10 mouse cellular contexts compared by ENCODE assay signal in the genomic region with DNA sequence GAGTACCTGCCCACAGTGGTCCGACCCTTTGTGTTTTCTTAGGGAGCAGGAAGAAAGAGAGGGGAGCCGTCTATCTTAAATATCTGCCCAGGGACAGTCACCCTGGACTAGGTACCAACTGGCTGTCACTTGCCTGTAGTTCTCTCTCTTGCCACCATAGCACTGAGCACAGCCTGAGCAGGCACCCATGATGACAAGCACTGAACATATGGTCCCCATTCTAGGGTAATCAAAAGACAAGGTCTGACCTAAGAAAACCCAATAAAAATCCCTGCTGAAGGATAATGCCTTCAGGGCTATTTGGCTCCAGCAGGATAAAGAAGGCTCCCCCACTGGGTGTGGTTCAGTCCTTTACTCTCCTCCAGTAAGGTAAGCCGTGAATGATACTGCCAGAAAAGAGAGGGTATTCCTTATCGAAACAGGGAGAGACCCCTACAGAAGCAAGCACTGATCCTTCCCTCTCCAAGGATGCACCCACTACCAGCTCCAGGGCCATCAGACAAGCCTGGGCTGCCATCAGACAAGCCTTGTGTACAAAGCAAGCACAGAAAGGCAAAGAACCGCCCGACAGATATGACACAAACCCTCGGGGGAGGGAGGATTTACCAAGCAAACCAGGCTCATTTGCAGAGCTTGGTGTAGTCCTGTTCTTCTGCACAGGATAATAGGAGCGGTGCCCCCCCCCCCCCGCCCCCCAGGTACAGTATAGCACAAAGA.
DNase-seq lines count a peak whose midpoint lies in the region; ATAC-seq lines count a peak whose summit lies in the region.
"Had no signal": no experiment of that assay in that cellular context is flagged by ENCODE, and none has a peak within 500 bp of the region (broad histone marks: within the 10 kb centered on the region; RNA-seq: fewer than 3 reads in every experiment).

No protein-coding gene starts in this region.

- DNase-seq in embryonic facial prominence, embryonic 10.5 days (ENCODE audit: low spot score) = no peak
- DNase-seq in liver, embryonic 11.5 days (ENCODE audit: low spot score) = no peak
- DNase-seq in liver = no peak
- no peak for DNase-seq in B cell, adult 2 months
- DNase-seq in T-cell, adult 2 months (ENCODE audit: low spot score) = no peak
- DNase-seq: kidney, postnatal 14 days had no signal

- peaks cover 46% of the 10 kb centered on the region for H3K4me1 ChIP-seq in embryonic facial prominence, embryonic 13.5 days
- peaks cover 49% of the 10 kb centered on the region for H3K4me1 ChIP-seq in embryonic facial prominence, embryonic 10.5 days
- H3K4me1 ChIP-seq in liver, embryonic 11.5 days (replicated peaks; ENCODE audit: control insufficient read depth, insufficient read depth, low read length) = peaks cover 65% of the 10 kb centered on the region
- H3K4me1 ChIP-seq in hindbrain, embryonic 12.5 days = peaks cover 27% of the 10 kb centered on the region
- peaks cover 33% of the 10 kb centered on the region for H3K4me1 ChIP-seq in midbrain, embryonic 15.5 days

- H3K9ac ChIP-seq in embryonic facial prominence, embryonic 13.5 days = 0 out of 2 replicates have a peak overlapping the region, but pooled peaks have one; percentile 37
- peak overlapping the region; percentile 42; the same call in 1 of the 2 replicates for H3K9ac ChIP-seq in liver, embryonic 11.5 days (ENCODE audit: low read depth, low read length)
- no peak overlapping the region for H3K9ac ChIP-seq in hindbrain, embryonic 12.5 days
- no peak overlapping the region for H3K9ac ChIP-seq in midbrain, embryonic 15.5 days

- H3K4me3 ChIP-seq in embryonic facial prominence, embryonic 13.5 days = no peak overlapping the region
- no peak overlapping the region for H3K4me3 ChIP-seq in embryonic facial prominence, embryonic 10.5 days
- no peak overlapping the region for H3K4me3 ChIP-seq in liver, embryonic 11.5 days (ENCODE audit: low read depth, low read length)
- H3K4me3 ChIP-seq in hindbrain, embryonic 12.5 days = no peak overlapping the region
- no peak overlapping the region for H3K4me3 ChIP-seq in midbrain, embryonic 15.5 days

- peak overlapping the region; percentile 41; the same call in 1 of the 2 replicates for H3K27ac ChIP-seq in embryonic facial prominence, embryonic 13.5 days
- H3K27ac ChIP-seq in embryonic facial prominence, embryonic 10.5 days (replicated peaks) = no peak overlapping the region
- peak overlapping the region; percentile 80 for H3K27ac ChIP-seq in liver, embryonic 11.5 days (ENCODE audit: low read depth, low read length)
- peak overlapping the region; percentile 58 for H3K27ac ChIP-seq in hindbrain, embryonic 12.5 days
- H3K27ac ChIP-seq in midbrain, embryonic 15.5 days = no peak overlapping the region

- ATAC-seq in embryonic facial prominence, embryonic 13.5 days (ENCODE audit: insufficient number of reproducible peaks, insufficient read depth, low FRiP score, low TSS enrichment, low read depth) = no peak
- ATAC-seq in liver, embryonic 11.5 days (replicated peaks; ENCODE audit: low FRiP score) = peak; percentile 47
- 0 out of 2 replicates have a peak, but pooled peaks have one; percentile 43 for ATAC-seq in hindbrain, embryonic 12.5 days (ENCODE audit: low FRiP score)
- ATAC-seq in midbrain, embryonic 15.5 days (replicated peaks) = peak; percentile 51; the same call in 1 of the 2 replicates
- ATAC-seq: activated CD4-positive, CD25-positive, alpha-beta regulatory T cell, adult 4 months had no signal

- no peaks in the 10 kb centered on the region for H3K36me3 ChIP-seq in embryonic facial prominence, embryonic 13.5 days
- no peaks in the 10 kb centered on the region for H3K36me3 ChIP-seq in embryonic facial prominence, embryonic 10.5 days (replicated peaks)
- H3K36me3 ChIP-seq in liver, embryonic 11.5 days (ENCODE audit: control insufficient read depth, insufficient read depth, low read length) = no peaks in the 10 kb centered on the region
- no peaks in the 10 kb centered on the region for H3K36me3 ChIP-seq in hindbrain, embryonic 12.5 days
- H3K36me3 ChIP-seq in midbrain, embryonic 15.5 days (replicated peaks) = no peaks in the 10 kb centered on the region

- WGBS in embryonic facial prominence, embryonic 13.5 days = 49% methylated on average over 9 of the region's 9 CpGs
- 65% methylated on average over 9 of the region's 9 CpGs for WGBS in embryonic facial prominence, embryonic 10.5 days
- WGBS in liver, embryonic 11.5 days = 45% methylated on average over 9 of the region's 9 CpGs
- 58% methylated on average over 9 of the region's 9 CpGs for WGBS in hindbrain, embryonic 12.5 days
- WGBS in midbrain, embryonic 15.5 days = 61% methylated on average over 9 of the region's 9 CpGs

- no peaks in the 10 kb centered on the region for H3K9me3 ChIP-seq in embryonic facial prominence, embryonic 13.5 days
- H3K9me3 ChIP-seq in embryonic facial prominence, embryonic 10.5 days = no peaks in the 10 kb centered on the region
- no peaks in the 10 kb centered on the region for H3K9me3 ChIP-seq in liver, embryonic 11.5 days (ENCODE audit: control insufficient read depth, low read length)
- no peaks in the 10 kb centered on the region for H3K9me3 ChIP-seq in hindbrain, embryonic 12.5 days (replicated peaks)
- no peaks in the 10 kb centered on the region for H3K9me3 ChIP-seq in midbrain, embryonic 15.5 days

- no peaks in the 10 kb centered on the region for H3K27me3 ChIP-seq in embryonic facial prominence, embryonic 13.5 days
- H3K27me3 ChIP-seq in embryonic facial prominence, embryonic 10.5 days (replicated peaks; ENCODE audit: low read depth, poor library complexity, severe bottlenecking) = no peaks in the 10 kb centered on the region
- no peaks in the 10 kb centered on the region; the same call in 1 of the 2 replicates for H3K27me3 ChIP-seq in liver, embryonic 11.5 days (replicated peaks; ENCODE audit: control insufficient read depth, insufficient read depth, low read length)
- no peaks in the 10 kb centered on the region for H3K27me3 ChIP-seq in hindbrain, embryonic 12.5 days
- no peaks in the 10 kb centered on the region for H3K27me3 ChIP-seq in midbrain, embryonic 15.5 days (replicated peaks)

- no peak overlapping the region for H3K4me2 ChIP-seq in embryonic facial prominence, embryonic 13.5 days
- H3K4me2 ChIP-seq in liver, embryonic 11.5 days = peak overlapping the region; percentile 45
- no peak overlapping the region for H3K4me2 ChIP-seq in hindbrain, embryonic 12.5 days (replicated peaks)
- no peak overlapping the region for H3K4me2 ChIP-seq in midbrain, embryonic 15.5 days

Comparison
In these comparisons a context has a peak if more than half of its experiments do, and no peak if none do; other contexts are left out.
1. H3K27ac ChIP-seq: peak in embryonic facial prominence, embryonic 13.5 days (single experiment), liver, embryonic 11.5 days (single experiment) and hindbrain, embryonic 12.5 days (single experiment); none in embryonic facial prominence, embryonic 10.5 days (single experiment) and midbrain, embryonic 15.5 days (single experiment).
2. H3K9ac ChIP-seq: peak in embryonic facial prominence, embryonic 13.5 days (single experiment) and liver, embryonic 11.5 days (single experiment); none in hindbrain, embryonic 12.5 days (single experiment) and midbrain, embryonic 15.5 days (single experiment).